Mouse (Mus musculus): ENCODE data around the gene Evi5l. TPM values are rescaled to one million over a fixed set of nuclear protein-coding genes. Genes with fewer than 3 reads are reported as not detected.

Evi5l gene
- total RNA-seq (2021), result 10 to 100 TPM; 24.1 to 26.3 TPM
- long read RNA-seq, experiment 1, transcript Evi5l-203 (20 exons, 3,938 nt), result major isoform, 9 of 19 reads
- long read RNA-seq, experiment 1, partial matches to known transcripts, result 2 of 19 reads
- long read RNA-seq, experiment 1, other reads (novel, unspliced or antisense), result 4 of 19 reads
- long read RNA-seq, experiment 2, partial matches to known transcripts, result 1 of 8 reads
- long read RNA-seq, experiment 2, other reads (novel, unspliced or antisense), result 3 of 8 reads

GRCm38 (mm10) chr8:4165852-4166751 is at the start of gene Evi5l:
Gene Evi5l, plus strand, starts transcription at chr8:4166567.
- DNase-seq, result peak; percentile 100

GRCm38 (mm10) chr8:4133798-4134197 is 32.6 kb upstream of the Evi5l start, which contains the start of gene Cd209g:
Gene Cd209g, plus strand, starts transcription at chr8:4134098.
- DNase-seq, result no peak

GRCm38 (mm10) chr8:4139660-4140646 is 26.4 kb upstream of the Evi5l start:
- DNase-seq, result peak; percentile 61 to 83

- no peak for DNase-seq
Measured at GRCm38 (mm10) chr8:4141721-4142120, 24.6 kb upstream of the Evi5l start.

- DNase-seq, result no peak
Measured at GRCm38 (mm10) chr8:4147272-4147671, 19.1 kb upstream of the Evi5l start.

GRCm38 (mm10) chr8:4154878-4155277 is 11.5 kb upstream of the Evi5l start:
- DNase-seq, result no peak

GRCm38 (mm10) chr8:4162786-4163185 is 3.6 kb upstream of the Evi5l start:
- DNase-seq, result no peak

- DNase-seq, result peak in 1 of 2 experiments; percentile 8
Measured at GRCm38 (mm10) chr8:4165176-4165851, 1.1 kb upstream of the Evi5l start.

GRCm38 (mm10) chr8:4166881-4167525 is 636 bp downstream of the Evi5l start:
- peak in 1 of 2 experiments; percentile 16 for DNase-seq

- DNase-seq, result no peak
Measured at GRCm38 (mm10) chr8:4167918-4168317, 1.6 kb downstream of the Evi5l start.

GRCm38 (mm10) chr8:4172486-4172885 is 6.1 kb downstream of the Evi5l start:
- no peak for DNase-seq

- no peak for DNase-seq
Measured at GRCm38 (mm10) chr8:4174018-4174417, 7.7 kb downstream of the Evi5l start.

- no peak for DNase-seq
Measured at GRCm38 (mm10) chr8:4183409-4183808, 17.0 kb downstream of the Evi5l start.

- no peak for DNase-seq
Measured at GRCm38 (mm10) chr8:4186151-4186550, 19.8 kb downstream of the Evi5l start.

- DNase-seq, result no peak
Measured at GRCm38 (mm10) chr8:4188605-4189004, 22.2 kb downstream of the Evi5l start.

- no peak for DNase-seq
Measured at GRCm38 (mm10) chr8:4189031-4189722, 22.8 kb downstream of the Evi5l start.

GRCm38 (mm10) chr8:4192305-4192704 is 25.9 kb downstream of the Evi5l start:
- no peak for DNase-seq

GRCm38 (mm10) chr8:4192807-4193587 is 26.6 kb downstream of the Evi5l start:
- DNase-seq, result peak; percentile 82 to 90

- no peak for DNase-seq
Measured at GRCm38 (mm10) chr8:4193588-4193894, 27.2 kb downstream of the Evi5l start.

- no peak for DNase-seq
Measured at GRCm38 (mm10) chr8:4201321-4201720, 35.0 kb downstream of the Evi5l start.
